Mouse (Mus musculus) CH12.LX (cell line): Measurements from ENCODE around the gene Mprip.

Experiments used
- CTCF ChIP-seq, 2 experiments: IDR thresholded peaks in 1 of 2; conservative IDR thresholded peaks in 1 of 2; 2 replicates each; pipeline ENCODE4 v1.5.1; 2011 to 2012; ENCODE audit warnings: low read depth in 2 of 2, low read length in 2 of 2, improper control_type of control experiment in 1 of 2, inconsistent platforms in 1 of 2, mild to moderate bottlenecking in 1 of 2, moderate library complexity in 1 of 2
- EP300 ChIP-seq: IDR thresholded peaks from 2 replicates; pipeline ENCODE4 v1.6.1; 2011; ENCODE audit warnings: low read length, improper control_type of control experiment
- HCFC1 ChIP-seq: IDR thresholded peaks from 2 replicates; pipeline ENCODE4 v1.6.1; 2012; ENCODE audit warnings: low read depth, mild to moderate bottlenecking, inconsistent platforms, low read length, improper control_type of control experiment
- MEF2A ChIP-seq: IDR thresholded peaks from 2 replicates; pipeline ENCODE4 v1.6.1; 2014; ENCODE audit warnings: low read depth, mild to moderate bottlenecking, inconsistent platforms, low read length, improper control_type of control experiment, borderline replicate concordance
- PAX5 ChIP-seq: IDR thresholded peaks from 2 replicates; pipeline ENCODE4 v1.6.1; 2012; ENCODE audit warnings: low read length, inconsistent platforms, mixed read lengths
- POLR2A ChIP-seq: IDR thresholded peaks from 2 replicates; pipeline ENCODE4 v1.6.1; 2011; ENCODE audit warnings: low read depth, mild to moderate bottlenecking, improper control_type of control experiment, low read length
- POLR2AphosphoS2 ChIP-seq: IDR thresholded peaks from 2 replicates; pipeline ENCODE4 v1.6.1; 2011; ENCODE audit warnings: low read depth, low read length, improper control_type of control experiment
- RCOR1 ChIP-seq: conservative IDR thresholded peaks from 2 replicates; pipeline ENCODE4 v1.6.1; 2012; ENCODE audit warnings: low read depth, mild to moderate bottlenecking, inconsistent platforms, low read length, improper control_type of control experiment
- TCF12 ChIP-seq: IDR thresholded peaks from 2 replicates; pipeline ENCODE4 v1.6.1; 2014; ENCODE audit warnings: low read depth, mild to moderate bottlenecking, inconsistent platforms, low read length, improper control_type of control experiment
- ZC3H11A ChIP-seq: IDR thresholded peaks from 2 replicates; pipeline ENCODE4 v1.6.1; 2012; ENCODE audit warnings: low read depth, mild to moderate bottlenecking, inconsistent platforms, low read length, improper control_type of control experiment

DNA sequence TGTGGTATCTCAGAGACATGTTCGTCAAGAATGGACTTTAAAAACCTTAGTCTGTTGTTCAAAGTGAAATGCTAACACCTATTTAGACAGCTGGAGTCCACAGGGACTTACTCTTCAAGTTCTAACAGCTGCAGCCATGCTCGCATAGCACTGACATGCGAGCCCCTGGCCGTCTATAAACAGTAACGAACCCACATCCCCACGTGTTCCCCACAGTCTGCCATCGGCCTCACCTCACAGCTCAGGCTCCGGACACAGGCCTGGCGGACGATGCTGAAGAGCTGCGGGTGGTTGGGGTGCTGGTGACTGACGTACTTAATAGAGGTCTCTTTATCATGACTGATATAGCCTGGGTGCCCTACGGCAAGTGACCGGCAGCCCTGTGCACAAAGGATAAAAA lies 142.4 kb downstream of the Mprip start:
- TF ChIP-seq CTCF (conservative IDR thresholded peaks at IDR 0.05 in 1 of 2, IDR thresholded peaks at IDR 0.05 in 1 of 2; ENCODE audit: low read depth in 2 of 2, low read length in 2 of 2) (no peak), EP300 (no peak), POLR2AphosphoS2 (no peak), TCF12 (no peak), MEF2A (no peak), POLR2A (no peak), RCOR1 (no peak), ZC3H11A (no peak), HCFC1 (no peak), PAX5 (no peak)
